Mouse (Mus musculus): Measurements from ENCODE around the gene Safb. TPM values are rescaled to one million over a fixed set of nuclear protein-coding genes. Genes with fewer than 3 reads are reported as not detected.
"Not testable (repeated sequence)": the region's sequence is repeated elsewhere in the genome, so short reads cannot be mapped to it uniquely, and the experiment has no call there.

Gene Safb
- total RNA-seq, 2 experiments from 2014 or later = 53.5 to 65.8 TPM

DNA sequence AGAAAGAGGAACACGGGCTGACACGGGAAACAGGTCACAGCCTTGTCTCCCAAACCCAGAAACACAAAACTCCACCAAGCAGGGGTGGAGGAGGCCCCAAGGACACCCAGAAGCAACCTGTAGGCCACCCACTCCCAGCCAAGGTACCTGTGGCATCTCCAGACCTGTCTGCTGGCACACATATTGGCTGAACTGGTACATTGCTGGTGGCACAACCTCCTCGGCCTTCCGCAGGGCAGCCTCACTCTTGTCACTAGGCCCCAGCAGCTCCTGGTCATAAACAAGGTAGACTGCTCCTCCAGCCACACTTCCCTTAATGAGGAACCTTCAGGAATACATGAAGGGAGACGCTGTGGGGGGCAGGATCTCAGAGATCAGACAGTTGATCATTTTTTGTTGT is 24.1 kb downstream of the Safb start:
- no peak for ATAC-seq (ENCODE audit: poor library complexity, severe bottlenecking)

DNA sequence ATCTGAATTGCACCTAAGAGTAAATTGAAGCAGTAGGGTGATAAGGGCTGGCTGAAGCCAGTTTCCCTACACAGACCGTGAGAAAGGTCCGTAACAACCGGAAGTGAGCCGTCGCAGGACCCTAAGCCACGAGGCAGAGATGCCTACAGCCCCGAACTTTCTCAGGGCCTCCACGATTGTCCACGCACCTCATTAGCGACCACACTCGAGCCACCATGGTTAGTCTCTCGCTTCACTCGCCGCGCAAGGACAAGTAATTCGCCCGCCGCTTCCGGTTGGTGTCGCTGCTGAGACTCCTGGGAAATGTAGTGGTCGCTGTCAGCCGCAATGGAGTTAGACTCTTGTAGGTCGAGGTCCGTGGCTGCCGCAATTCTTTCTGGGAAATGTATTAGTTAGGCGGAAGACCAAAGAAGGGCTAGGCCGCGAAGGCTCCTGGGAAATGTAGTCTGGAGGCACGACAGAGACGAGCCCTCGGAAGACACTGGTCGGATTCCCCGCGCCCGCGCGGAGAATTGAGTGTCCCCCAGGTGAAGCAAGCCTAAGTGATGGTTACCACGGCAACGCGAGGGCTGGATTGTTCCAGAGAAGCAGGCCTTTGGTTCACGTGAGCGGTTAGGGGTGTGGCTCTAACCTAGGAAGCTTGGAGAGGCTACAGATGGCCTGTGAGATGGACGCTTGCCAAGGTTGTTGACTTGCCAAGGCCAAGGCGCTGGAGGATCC is 25.0 kb downstream of the Safb start, which contains the start of gene 2410015M20Rik:
2410015M20Rik (minus strand) TSS at position 320 of the 720 bp plus-strand sequence.
- peak; percentile 85 for ATAC-seq (ENCODE audit: poor library complexity, severe bottlenecking)

DNA sequence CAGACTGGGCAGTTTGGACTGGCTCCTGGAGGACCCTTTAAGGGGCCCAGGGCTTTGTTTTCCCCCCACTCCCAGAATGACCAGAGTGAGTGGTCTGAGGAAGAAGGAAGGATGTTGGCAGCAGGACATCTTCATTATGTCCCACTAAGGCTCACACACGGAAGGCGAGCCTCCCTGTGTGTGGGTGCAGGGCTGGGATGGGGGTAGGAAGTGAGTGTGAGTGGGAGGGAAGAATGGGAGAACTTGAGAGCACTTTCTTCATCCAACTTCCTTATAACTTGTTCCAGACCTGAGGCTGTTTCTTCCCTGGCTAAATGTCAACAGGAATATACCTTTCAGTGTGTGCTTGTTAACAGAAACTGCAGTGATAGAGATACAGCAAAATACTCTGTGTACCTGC is 26.7 kb downstream of the Safb start:
- ATAC-seq (ENCODE audit: poor library complexity, severe bottlenecking) = no peak

DNA sequence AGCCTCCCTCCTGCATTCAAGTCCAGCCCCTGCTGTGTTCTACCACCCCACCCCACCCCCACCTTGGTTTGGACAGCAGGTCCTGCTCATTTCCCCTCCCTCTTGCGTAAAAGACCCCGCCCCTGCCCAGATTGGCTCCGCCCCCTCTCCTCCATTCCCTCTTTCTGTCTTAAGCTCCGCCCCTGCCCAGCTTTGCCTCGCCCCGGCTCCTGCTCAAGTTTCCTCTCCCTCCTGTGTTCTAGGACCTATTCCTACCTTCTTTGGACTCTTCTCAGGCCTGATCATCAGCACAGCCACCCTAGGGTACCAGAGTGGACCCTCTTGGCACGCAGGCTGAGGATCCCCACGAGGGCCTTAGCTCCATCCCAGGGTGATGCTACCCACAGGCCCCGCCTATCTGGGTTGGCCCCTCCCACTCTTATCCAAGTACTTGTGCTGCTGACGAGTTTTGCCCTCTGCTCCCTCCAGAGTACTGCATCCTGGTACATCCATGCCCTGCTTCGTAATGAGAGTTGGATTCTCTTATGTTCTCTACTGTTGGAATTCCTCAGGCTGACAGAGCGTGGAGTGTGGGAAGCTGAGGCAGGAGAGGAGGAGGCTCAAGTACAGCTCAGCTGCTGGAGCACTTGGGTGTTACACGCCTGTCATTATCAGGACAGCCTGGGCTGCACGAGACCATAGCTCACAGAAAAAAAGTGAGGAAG is 27.4 kb downstream of the Safb start:
- no peak for ATAC-seq (ENCODE audit: poor library complexity, severe bottlenecking)

DNA sequence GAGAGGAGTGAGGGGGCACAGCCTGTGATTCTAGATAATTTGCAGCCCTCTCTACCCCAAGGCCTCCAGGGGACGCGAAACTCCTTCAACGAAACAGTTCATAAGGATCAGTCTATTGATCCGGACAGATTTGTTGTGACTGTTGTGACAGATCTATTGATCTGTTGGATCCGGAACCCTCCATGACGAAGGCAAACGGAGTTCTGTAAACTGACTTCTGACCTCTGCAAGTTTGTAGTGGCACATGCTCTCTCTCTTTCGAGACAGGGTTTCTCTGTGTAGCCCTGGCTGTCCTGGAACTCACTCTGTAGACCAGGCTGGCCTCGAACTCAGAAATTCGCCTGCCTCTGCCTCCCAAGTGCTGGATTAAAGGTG is 27.9 kb downstream of the Safb start:
- not testable (repeated sequence) for ATAC-seq (ENCODE audit: poor library complexity, severe bottlenecking)

DNA sequence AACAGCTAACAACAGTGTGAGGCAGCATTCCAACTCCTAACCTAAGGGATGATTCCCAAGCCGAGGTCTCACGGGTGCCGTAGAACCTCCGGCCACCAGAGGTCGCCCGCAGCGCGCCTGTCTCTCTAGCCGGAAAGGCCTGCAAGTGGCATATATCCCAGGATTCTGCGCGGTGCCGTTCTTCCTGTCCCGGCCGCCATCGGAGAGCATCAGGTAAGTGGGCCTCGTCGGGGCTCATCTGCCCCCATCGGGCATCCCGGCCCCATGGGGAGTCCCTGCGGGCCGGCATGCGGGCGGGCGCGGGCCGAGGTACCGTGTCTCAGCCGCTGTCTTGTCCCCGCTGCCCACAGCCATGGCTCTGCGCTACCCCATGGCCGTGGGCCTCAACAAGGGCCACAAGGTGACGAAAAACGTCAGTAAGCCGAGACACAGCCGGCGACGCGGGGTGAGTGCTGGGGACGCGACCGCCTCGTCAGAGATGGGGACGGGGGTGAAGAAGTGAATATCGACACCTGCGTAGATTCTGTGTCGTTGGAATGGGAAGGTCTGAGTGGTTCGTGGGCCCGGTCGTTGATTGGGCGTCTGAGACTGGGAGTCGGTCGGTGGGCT is 28.7 kb downstream of the Safb start, which contains the start of gene Rpl36:
Rpl36 (plus strand) TSS at position 181 of the 609 bp plus-strand sequence.
- ATAC-seq (ENCODE audit: poor library complexity, severe bottlenecking) = peak; percentile 73

DNA sequence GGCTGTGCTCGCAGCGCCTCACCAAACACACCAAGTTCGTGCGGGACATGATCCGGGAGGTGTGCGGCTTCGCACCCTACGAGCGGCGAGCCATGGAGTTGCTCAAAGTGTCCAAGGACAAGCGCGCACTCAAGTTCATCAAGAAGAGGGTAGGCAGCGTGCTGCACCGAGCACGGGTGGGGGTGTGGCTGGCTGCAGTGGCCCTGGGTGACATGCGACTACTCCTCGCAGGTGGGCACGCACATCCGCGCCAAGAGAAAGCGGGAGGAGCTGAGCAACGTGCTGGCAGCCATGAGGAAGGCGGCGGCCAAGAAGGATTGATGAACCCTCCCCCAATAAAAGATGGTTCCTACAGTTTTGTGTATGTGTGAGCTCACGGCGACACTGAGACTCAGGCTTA is 29.3 kb downstream of the Safb start:
- not testable (repeated sequence) for ATAC-seq (ENCODE audit: poor library complexity, severe bottlenecking)

DNA sequence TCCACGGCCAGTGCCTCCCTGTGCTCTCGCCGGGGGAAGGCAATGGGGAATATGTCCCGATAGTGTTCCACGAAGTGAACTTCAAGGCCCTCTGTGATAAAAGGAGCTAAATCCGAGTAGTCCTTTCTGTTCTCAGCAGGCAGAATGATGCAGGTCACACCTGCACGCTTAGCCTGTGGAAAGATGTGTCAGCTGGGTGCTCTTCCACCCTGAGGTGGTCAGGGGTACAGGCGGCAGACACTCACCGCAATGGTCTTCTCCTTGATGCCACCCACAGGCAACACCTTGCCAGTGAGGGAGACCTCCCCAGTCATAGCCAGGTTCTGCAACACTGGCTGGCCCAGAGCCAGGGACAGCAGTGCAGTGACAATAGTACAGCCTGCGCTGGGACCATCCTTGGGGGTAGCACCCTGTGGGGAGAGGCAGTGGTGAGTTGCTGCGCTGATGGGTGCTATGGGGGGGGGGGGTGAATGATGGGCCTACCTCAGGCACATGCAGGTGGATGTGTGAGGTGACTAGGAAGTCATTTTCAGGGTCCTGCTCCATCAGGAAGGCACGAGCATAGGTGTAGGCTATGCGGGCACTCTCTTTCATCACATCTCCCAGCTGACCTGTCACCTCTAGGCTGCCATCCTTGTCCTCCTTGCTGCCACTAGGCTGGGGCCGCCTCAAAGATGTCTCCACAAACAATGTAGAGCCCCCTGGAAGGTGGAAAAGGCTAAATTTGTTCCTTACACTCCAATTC is 29.9 kb downstream of the Safb start:
- ATAC-seq (ENCODE audit: poor library complexity, severe bottlenecking) = no peak

DNA sequence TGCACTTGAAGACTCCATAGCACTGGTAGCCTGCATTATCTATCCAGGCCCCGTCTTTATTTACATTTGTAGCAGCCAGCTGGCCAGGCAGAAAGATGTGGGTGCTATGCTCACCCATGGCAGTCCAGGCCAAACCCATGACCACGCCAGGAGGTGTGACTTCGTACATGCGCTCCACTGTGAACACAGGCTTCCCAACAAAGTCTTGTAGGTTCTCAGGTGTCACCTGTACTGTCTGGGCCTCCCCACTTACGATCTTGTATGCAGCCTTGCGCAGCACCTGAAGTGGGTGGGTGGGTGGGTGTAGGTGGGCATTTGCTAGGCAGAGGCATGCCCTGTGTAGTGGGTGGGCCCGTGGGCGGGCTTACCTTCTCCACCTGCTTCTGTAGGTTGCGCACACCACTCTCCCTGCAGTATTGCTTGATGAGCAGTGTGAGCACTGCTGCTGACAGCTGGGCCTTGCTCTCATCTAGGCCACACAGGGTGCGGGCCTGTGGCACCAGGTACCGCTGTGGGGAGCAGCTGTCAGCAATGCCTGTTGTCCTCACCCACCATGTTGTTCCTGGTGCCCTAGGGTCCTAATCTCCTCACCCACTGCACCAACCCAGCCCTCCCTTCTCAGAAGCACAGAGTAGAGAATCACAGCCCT is 30.6 kb downstream of the Safb start:
- no peak for ATAC-seq (ENCODE audit: poor library complexity, severe bottlenecking)

DNA sequence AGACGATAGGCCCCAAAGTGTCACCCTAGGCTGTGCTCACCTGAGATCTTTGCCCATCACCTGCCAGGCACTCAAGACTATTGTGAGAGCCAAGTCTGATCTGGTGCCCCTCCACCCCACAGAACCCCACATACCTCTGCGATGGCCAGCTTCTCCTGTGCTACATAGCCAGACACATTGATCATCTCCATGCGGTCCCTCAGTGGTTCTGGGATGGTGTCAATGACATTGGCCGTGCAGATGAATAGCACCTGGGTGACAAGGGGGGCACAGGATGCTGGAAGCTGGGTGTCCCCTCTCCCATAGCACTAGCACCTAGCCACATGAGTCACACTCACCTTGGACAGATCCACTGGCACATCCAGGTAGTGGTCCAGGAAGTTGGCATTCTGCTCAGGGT is 31.2 kb downstream of the Safb start:
- no peak for ATAC-seq (ENCODE audit: poor library complexity, severe bottlenecking)

DNA sequence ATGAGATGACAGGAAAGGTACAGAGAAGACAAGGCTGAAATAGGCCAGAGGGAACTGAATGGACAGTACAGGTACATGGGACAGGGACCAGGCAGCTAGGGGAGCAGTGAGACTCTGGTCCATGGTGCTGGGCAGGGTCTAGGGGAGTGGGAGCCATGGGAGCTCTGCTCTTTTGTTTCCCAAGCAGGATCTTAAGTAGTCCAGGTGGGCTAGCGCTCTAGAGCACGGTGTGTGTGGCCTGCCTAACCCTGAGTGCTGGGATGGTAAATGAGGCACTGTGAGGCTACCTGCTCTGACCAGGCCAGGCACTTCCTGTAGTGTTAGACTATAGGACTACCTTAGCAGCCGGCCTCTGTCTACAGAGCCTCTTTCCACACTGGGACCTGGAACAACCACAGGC is 32.1 kb downstream of the Safb start:
- no peak for ATAC-seq (ENCODE audit: poor library complexity, severe bottlenecking)

DNA sequence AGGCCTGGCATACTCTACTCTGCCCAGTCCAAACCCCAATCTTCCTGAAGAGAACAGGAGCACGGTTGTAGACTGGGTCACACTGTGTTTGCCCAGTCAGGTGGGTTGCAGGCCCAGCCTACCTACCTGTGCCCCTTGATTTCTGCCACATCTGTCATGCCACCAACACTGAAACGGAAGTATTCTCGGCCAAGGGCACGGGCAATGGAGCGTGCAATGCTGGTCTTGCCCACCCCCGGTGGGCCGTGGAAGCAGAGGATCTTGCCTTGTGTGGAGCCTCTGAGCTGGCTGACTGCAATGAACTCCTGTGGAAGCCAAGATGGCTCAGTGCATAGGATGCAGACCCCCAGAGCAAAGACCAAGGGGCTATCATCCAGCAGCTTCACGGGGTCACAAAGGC is 33.0 kb downstream of the Safb start:
- no peak for ATAC-seq (ENCODE audit: poor library complexity, severe bottlenecking)

DNA sequence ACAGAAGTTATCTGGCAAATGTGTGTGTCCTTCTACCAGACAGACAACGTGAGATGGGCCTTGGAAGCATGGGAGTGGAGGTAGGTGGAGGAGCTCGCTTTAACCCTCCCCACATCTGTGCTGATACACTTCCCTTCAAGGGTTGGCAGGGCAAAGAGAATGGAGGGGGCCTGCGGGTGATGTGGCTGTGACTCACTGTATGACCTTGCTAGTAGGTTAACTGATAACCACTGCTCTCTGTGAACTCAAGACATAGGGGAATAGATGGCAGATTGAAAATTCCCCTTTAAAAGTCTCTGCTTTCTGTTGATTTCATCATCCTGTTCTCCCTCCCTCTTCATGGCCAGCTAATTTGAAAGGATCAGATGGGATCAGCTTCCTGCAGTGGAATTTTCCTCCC is 40.9 kb downstream of the Safb start:
- ATAC-seq (ENCODE audit: poor library complexity, severe bottlenecking) = no peak

DNA sequence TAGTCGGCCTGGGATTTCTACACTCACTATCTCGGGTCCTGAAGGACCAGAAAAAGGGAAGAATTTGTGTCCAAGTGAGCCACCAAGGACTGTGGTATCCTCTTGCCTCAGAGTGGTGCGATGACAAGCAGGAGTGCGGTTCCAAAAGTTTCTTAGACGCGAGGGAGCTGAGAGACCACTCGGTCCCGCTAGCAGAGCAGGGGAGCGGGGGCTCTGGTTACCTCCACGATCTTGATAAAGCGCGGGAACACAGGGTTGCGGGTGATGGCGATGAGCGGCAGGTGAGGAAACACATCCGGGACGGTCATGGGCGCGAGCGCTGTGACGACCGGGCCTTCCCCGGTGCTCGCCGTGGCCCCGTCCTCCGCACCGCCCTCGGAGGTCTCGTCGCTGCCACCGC is 41.6 kb downstream of the Safb start:
- no peak; the same call in 1 of the 2 replicates for ATAC-seq (ENCODE audit: poor library complexity, severe bottlenecking)

DNA sequence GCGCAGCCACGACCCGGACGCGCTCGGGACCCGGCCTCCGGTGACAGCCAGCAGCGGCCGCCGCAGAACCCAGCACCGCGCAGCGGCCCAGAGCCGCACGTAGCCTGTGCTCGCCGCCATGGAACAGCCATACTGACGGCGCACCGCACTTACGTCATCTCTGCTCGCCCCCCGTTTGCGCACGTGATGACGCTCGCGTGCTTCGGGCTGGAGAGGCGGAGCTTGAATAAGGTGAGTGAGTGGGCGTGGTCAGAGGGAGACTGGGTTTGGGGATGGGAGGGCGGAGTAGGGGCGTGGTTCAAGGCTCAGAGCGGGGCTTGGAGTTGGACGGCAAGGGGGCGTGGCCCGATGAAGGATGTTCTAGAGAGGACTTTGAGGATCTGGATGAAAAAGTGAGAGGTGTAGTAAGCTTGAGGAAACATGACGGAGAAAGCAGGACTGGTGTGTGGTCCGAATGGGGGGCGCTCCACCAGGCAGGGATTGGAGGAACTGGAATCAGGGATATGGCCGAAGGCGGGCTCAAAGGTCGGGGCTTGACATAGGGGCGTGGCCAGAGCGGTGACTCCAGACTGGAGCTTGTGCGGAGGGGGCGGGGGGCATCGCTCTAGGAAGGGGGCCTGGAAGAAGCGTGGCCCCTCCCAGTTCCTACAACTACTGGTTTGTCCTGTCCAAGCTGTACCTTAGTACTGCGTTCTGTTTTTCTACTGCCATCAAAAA is 42.3 kb downstream of the Safb start, which contains the start of gene Lonp1:
Lonp1 (minus strand) TSS at position 134 of the 717 bp plus-strand sequence.
- peak; percentile 96 for ATAC-seq (ENCODE audit: poor library complexity, severe bottlenecking)

DNA sequence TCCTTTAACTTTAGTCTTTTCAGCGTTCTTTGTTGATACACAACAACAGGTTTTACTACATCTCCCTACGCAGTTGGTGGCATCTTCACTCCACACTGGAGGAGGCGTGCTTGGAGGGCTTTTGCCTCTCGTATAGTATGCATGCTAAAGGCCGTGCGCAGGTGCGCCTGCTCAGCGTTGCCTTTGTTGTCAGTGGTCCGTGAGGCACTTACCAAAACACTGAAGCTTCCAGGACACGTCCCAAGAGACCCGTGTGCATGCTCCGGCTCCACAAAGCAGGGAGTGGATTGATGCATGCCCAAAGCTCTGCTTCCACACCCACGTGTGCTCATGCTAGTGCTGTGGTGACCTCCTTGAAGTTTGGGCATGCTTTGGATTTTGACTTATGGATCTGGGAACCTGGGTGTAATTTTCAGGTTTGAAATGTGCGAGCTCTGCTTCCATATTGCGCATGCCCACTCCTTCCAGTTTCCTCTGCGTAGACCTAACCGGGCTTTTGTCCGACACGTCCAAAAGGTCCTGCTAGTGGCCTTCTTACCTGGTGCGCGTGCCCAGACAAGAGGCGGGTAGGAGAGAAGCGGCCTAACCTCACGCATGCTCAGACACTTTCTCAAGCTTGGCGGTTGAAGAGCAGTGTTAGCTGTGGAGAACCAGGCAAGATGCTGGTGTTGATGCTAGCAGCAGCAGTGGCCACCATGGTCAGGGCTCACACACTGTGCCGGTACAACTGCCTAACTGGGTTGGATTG is 43.1 kb downstream of the Safb start, which contains the start of gene Catsperd:
Catsperd (plus strand) TSS at position 614 of the 748 bp plus-strand sequence.
- ATAC-seq (ENCODE audit: poor library complexity, severe bottlenecking) = no peak

DNA sequence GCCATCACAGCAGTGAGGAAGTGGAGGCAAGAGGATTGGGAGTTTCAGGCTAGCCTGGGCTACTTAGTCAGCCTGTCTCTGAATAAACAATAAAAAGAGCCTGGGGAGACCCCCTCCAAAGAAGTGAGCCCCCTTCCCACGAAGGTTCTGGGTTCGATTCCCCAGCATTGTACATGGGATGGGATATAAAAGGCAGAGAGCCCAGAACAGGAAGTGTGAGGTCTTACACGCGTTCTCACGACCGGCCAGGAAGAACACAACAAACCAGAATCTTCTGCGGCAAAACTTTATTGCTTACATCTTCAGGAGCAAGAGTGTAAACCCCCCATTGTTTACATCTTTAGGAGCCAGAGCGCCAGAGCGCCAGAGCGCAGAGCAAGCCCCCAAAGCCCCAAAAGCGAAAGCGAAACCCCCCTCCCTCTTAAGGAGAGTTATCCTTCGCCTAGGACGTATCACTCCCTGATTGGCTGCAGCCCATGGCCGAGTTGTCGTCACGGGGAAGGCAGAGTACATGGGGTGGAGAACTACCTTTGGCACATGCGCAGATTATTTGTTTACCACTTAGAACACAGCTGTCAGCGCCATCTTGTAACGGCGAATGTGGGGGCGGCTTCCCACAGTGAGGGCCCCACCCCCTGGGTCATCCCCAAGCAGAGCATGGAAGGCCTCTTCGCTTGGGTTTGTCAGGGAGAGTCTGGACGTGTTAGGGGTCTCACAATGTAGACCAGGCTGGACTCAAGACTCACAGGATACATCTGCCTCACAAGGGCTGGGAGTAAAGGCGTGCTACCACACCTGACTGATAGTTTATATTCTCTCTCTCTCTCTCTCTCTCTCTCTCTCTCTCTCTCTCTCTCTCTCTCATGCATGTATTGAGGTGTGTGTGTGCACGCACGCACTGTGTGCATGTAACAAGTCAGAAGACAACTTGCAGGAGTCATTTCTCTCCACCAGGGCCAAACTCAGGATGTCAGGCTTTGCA is 45.5 kb downstream of the Safb start:
- ATAC-seq (ENCODE audit: poor library complexity, severe bottlenecking) = not testable (repeated sequence)

DNA sequence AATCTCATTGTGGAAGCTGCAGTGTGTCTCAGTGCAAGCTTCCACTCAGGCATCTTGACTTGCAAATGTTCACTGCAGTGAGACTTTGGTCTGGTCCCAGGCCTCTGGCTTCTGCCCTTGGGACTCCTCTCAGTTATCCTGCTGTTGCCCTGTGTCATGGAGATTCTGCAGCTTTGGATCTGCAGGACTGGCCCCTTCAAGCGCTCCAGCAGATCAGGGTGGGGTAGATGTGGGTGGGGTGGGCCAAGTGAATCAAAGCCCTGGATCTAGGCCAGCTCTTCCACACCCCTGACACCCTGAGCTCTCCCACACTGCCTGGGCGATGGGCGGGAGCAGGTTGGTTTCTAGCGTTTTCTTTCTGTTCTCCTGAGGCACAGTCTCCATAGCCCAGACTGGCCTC is 47.2 kb downstream of the Safb start:
- ATAC-seq (ENCODE audit: poor library complexity, severe bottlenecking) = no peak
